Mouse (Mus musculus) brain, embryonic 14.5 days (tissue): ENCODE data around the gene 2310011J03Rik. TPM values are rescaled to one million over a fixed set of nuclear protein-coding genes. Genes with fewer than 3 reads are reported as not detected.

Source experiments
- DNase-seq: peaks from one replicate; pipeline ENCODE4 v3.0.0-alpha.2; 2011; ENCODE audit warnings: low read depth
- CTCF ChIP-seq: fragments of 200-500 bp; IDR thresholded peaks from 2 replicates; pipeline ENCODE4 v1.5.1; 2012; ENCODE audit warnings: inconsistent platforms, mild to moderate bottlenecking, moderate library complexity, borderline replicate concordance; ENCODE audit not compliant: insufficient read depth, insufficient read length; ENCODE audit errors: extremely low read depth
- POLR2A ChIP-seq: fragments of 200-500 bp; IDR thresholded peaks from 2 replicates; pipeline ENCODE4 v1.6.1; 2012; ENCODE audit warnings: mild to moderate bottlenecking, inconsistent platforms, borderline replicate concordance; ENCODE audit not compliant: poor library complexity, insufficient read depth, insufficient read length, severe bottlenecking; ENCODE audit errors: extremely low read depth
- polyA plus RNA-seq: library from polyadenylated mRNA; depleted of rRNA; stranded (reverse); fragments of >200 nt; gene quantifications from 2 replicates; pipeline ENCODE4 v1.2.3, GENCODE M21; 2012

Gene 2310011J03Rik
- polyA plus RNA-seq, 1 experiment, result 22.5 TPM

- peak; percentile 95 for TF ChIP-seq CTCF
- TF ChIP-seq POLR2A, result no peak
- peak; percentile 88 for DNase-seq
Observed at GRCm38 (mm10) chr10:80339941-80340750, 19.8 kb upstream of the 2310011J03Rik start.

- no peak for DNase-seq
- no peak for TF ChIP-seq POLR2A
- no peak for TF ChIP-seq CTCF
Observed at GRCm38 (mm10) chr10:80336263-80336662, 15.9 kb upstream of the 2310011J03Rik start.

GRCm38 (mm10) chr10:80332525-80332989 lies 12.2 kb upstream of the 2310011J03Rik start:
- no peak for DNase-seq
- TF ChIP-seq CTCF (no peak), POLR2A (no peak)

DNA sequence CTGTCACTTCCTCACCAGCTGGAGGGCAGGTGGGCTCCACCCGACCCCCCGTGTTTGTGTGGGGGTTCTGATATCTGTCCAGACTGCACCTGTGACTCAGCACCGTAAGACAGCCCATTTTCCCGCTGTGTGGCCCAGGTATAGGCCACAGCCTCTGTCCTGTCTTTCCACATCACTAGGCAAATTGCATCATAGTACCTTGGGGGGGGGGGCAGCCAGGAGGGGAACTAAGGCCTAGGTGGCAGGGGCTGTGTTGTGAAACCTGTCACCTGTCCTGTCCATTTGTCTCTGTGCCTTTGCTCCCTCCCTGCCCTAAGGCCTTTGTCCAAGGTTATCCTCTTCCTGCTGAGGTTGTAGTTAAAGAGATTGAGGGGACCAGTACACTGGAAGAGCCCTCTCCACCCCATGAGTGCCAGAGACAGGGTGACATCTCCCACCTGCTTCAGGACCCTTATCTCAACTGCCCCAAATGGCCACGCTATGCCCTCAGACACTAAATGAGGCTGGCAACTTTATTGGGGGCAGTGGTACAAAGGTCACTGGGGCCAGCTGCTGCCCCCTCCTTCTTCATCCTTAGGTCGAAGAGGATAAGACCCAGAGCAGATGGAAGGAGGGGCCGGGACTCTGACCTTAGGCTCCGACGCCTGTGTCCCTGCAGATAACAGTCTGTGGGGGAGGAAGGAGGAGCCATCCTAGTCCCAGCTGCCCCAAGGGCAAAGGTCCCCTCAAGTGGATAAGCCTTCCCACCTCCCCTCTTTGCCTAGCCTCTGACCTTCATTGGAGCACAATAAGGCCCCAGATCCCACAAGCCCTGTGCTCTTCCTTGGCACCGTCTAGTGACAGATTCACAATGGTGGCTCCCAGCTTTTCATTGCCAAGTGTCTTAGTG lies 11.5 kb upstream of the 2310011J03Rik start:
- DNase-seq, result no peak
- TF ChIP-seq POLR2A (no peak), CTCF (no peak)

DNA sequence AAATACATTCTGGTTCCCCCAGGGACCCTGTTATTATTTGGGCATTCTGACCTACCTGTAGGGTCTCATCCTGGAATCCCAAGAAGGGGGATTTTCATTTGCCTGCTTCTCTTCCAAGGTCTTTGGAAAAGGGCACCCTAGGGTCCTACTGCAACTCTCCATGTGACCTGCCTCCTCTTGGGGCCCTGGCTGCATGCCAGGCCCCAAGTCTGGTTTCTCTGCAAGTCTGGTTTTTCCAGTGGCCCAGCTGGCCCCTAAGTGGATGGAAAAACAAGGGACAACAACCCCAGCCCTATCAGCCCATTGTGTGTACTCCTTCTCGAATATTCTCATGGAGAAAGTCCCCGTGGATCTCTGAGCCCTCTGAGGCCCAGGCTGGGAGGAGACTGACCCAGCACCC lies 10.6 kb upstream of the 2310011J03Rik start:
- TF ChIP-seq POLR2A, result no peak
- TF ChIP-seq CTCF, result no peak

GRCm38 (mm10) chr10:80330084-80330483 lies 9.7 kb upstream of the 2310011J03Rik start:
- no peak for TF ChIP-seq POLR2A
- no peak for TF ChIP-seq CTCF

More for the DNA sequence above, 10.6 kb upstream of the 2310011J03Rik start:
- DNase-seq, result no peak

DNA sequence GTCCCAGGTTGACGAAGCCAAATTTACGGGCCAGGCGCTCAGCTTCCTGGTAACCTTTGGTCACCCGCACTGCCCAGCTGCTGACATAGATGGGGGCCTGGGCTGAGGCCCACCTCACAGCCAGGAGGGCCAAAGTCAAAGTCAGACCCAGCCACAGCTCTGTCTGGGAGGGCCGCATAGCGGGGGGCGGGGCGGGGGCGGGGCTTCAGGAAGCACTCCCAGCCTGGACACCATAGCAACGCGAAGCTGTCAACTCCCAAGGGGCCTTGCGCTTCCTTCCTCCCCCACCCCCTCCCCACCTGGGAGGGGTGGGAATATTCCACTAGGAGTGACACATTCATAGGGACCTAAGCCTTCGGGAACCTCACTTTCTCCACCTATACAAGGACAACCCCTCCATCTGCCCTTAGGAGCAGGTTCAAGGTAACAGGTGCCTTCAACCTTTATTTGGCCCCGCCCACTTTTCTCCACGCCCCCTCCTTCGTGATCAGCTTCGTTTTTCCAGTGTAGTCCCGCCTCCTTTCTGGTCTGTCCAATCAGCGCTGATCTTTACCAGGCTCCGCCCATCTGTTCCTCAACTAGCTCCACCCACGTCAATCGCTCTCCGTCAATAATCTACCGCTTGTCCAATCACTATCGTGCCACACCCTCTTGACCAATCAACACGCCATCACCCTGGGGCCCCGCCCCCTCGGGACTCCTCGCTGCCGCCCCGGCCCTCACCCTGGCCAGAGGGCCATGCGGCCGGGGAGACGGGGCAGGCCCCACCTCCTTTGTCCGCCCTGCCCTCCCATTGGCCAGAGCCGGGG lies 9.1 kb upstream of the 2310011J03Rik start, which contains the start of the genes Pcsk4 and Reep6:
TSS of gene Pcsk4 (minus strand) at position 226 of the 809 bp plus-strand sequence.
TSS of gene Reep6 (plus strand) at position 681 of the 809 bp plus-strand sequence.
- no peak for TF ChIP-seq POLR2A
- TF ChIP-seq CTCF, result no peak
- DNase-seq, result peak; percentile 98

More at GRCm38 (mm10) chr10:80330084-80330483, 9.7 kb upstream of the 2310011J03Rik start:
- DNase-seq, result no peak

GRCm38 (mm10) chr10:80325045-80325444 lies 4.7 kb upstream of the 2310011J03Rik start:
- DNase-seq, result no peak
- TF ChIP-seq CTCF (no peak), POLR2A (no peak)

GRCm38 (mm10) chr10:80324120-80325037 lies 4.0 kb upstream of the 2310011J03Rik start:
- no peak for DNase-seq
- TF ChIP-seq CTCF (no peak), POLR2A (no peak)

- DNase-seq, result peak; percentile 25
- TF ChIP-seq CTCF (no peak), POLR2A (no peak)
Observed at GRCm38 (mm10) chr10:80323261-80324119, 3.2 kb upstream of the 2310011J03Rik start.
